Mouse (Mus musculus): Measurements from ENCODE around the gene Hcn2. TPM values are rescaled to one million over a fixed set of nuclear protein-coding genes. Genes with fewer than 3 reads are reported as not detected.

Hcn2 gene
- total RNA-seq (2021) = 1 to 10 TPM; 7.6 to 9.5 TPM

GRCm38 (mm10) chr10:79716254-79716987 lies at the start of gene Hcn2:
Hcn2 (plus strand) TSS chr10:79716634.
- DNase-seq = no peak

GRCm38 (mm10) chr10:79668076-79668475 lies 48.4 kb upstream of the Hcn2 start:
- no peak for DNase-seq

- DNase-seq = peak; percentile 91
Observed at GRCm38 (mm10) chr10:79668771-79669575, 47.5 kb upstream of the Hcn2 start, which contains the start of gene Tpgs1. Tpgs1 (plus strand) TSS chr10:79669369.

GRCm38 (mm10) chr10:79669576-79670057 lies 46.8 kb upstream of the Hcn2 start:
- peak; percentile 72 for DNase-seq

- no peak for DNase-seq
Observed at GRCm38 (mm10) chr10:79670071-79670888, 46.2 kb upstream of the Hcn2 start.

- DNase-seq = no peak
Observed at GRCm38 (mm10) chr10:79671396-79672087, 44.9 kb upstream of the Hcn2 start.

- DNase-seq = no peak
Observed at GRCm38 (mm10) chr10:79672088-79672455, 44.4 kb upstream of the Hcn2 start.

GRCm38 (mm10) chr10:79673054-79673453 lies 43.4 kb upstream of the Hcn2 start:
- DNase-seq = no peak

GRCm38 (mm10) chr10:79675346-79676035 lies 40.9 kb upstream of the Hcn2 start:
- no peak for DNase-seq

- no peak for DNase-seq
Observed at GRCm38 (mm10) chr10:79680606-79681495, 35.6 kb upstream of the Hcn2 start.

GRCm38 (mm10) chr10:79681591-79682245 lies 34.7 kb upstream of the Hcn2 start, which contains the start of gene Cdc34:
Cdc34 (plus strand) TSS chr10:79682195.
- peak; percentile 99 for DNase-seq

- peak; percentile 44 for DNase-seq
Observed at GRCm38 (mm10) chr10:79682551-79682915, 33.9 kb upstream of the Hcn2 start.

- peak; percentile 82 for DNase-seq
Observed at GRCm38 (mm10) chr10:79682916-79683582, 33.4 kb upstream of the Hcn2 start.

- no peak for DNase-seq
Observed at GRCm38 (mm10) chr10:79683726-79684640, 32.5 kb upstream of the Hcn2 start.

GRCm38 (mm10) chr10:79684770-79685600 lies 31.4 kb upstream of the Hcn2 start:
- DNase-seq = no peak

- no peak for DNase-seq
Observed at GRCm38 (mm10) chr10:79686219-79686618, 30.2 kb upstream of the Hcn2 start.

- peak; percentile 53 for DNase-seq
Observed at GRCm38 (mm10) chr10:79686691-79687090, 29.7 kb upstream of the Hcn2 start.

Data from heart, postnatal 4 days (tissue).